Mouse (Mus musculus) cerebellum, adult 2 months (tissue): ENCODE results near the gene Maats1. TPM values are rescaled to one million over a fixed set of nuclear protein-coding genes. Genes with fewer than 3 reads are reported as not detected.
A peak's percentile ranks its signal among the peaks of the same experiment; 100 is the strongest.
"Not testable (repeated sequence)": the region's sequence is repeated elsewhere in the genome, so short reads cannot be mapped to it uniquely, and the experiment has no call there.

Experiments
- DNase-seq, 2 experiments: peaks; one replicate each; pipeline ENCODE4 v3.0.0; 2021
- H3K27ac ChIP-seq: fragments of 200-500 bp; 2 replicates; pipeline ENCODE4 v1.5.1; 2012; ENCODE audit warnings: low read length, control low read depth, inconsistent platforms; ENCODE audit not compliant: insufficient read depth
- H3K27me3 ChIP-seq: fragments of 200-500 bp; 2 replicates; pipeline ENCODE4 v1.6.1; 2012; ENCODE audit warnings: inconsistent platforms, mild to moderate bottlenecking, low read length, moderate library complexity; ENCODE audit not compliant: control insufficient read depth, insufficient read depth
- H3K4me1 ChIP-seq: fragments of 200-500 bp; 2 replicates; pipeline ENCODE4 v1.6.1; 2011; ENCODE audit warnings: low read length; ENCODE audit not compliant: control insufficient read depth, insufficient read depth
- H3K4me3 ChIP-seq: fragments of 200-500 bp; replicated peaks from 2 replicates; pipeline ENCODE3; 2011; ENCODE audit warnings: mild to moderate bottlenecking, low read depth, low read length, control low read depth; ENCODE audit not compliant: insufficient read depth
- CTCF ChIP-seq: fragments of 200-500 bp; IDR thresholded peaks from 2 replicates; pipeline ENCODE4 v1.5.1; 2011; ENCODE audit warnings: low read depth, mild to moderate bottlenecking, control low read depth, low read length, moderate library complexity, borderline replicate concordance; ENCODE audit not compliant: insufficient read depth
- POLR2A ChIP-seq: fragments of 200-500 bp; IDR thresholded peaks from 2 replicates; pipeline ENCODE4 v1.6.1; 2011; ENCODE audit warnings: low read length, control low read depth, borderline replicate concordance; ENCODE audit not compliant: insufficient read depth
- WGBS: fragments of 180-500 bp; shearing (Covaris S2); methylation state at CpG from one replicate; pipeline ENCODE4 v1.1.7; 2018; 5-methylcytosine and 5-hydroxymethylcytosine counted together
- polyA plus RNA-seq: library from polyadenylated mRNA; depleted of rRNA; stranded (reverse); fragments of >200 nt; gene quantifications from 2 replicates; pipeline ENCODE4 v1.2.3, GENCODE M21; 2012

Gene Maats1
- polyA plus RNA-seq, 1 experiment = 0.39 TPM

- Histone ChIP-seq H3K4me1 (no peaks in the 10 kb centered on the region), H3K27me3 (no peaks in the 10 kb centered on the region), H3K4me3 (no peak overlapping the region), H3K27ac (no peak overlapping the region)
- TF ChIP-seq POLR2A (no peak), CTCF (no peak)
- WGBS = 71% methylated on average over 6 of the region's 6 CpGs
- no peak for DNase-seq
Observed at GRCm38 (mm10) chr16:38350939-38351338, 9.0 kb upstream of the Maats1 start.

GRCm38 (mm10) chr16:38350361-38350855 lies 8.5 kb upstream of the Maats1 start:
- Histone ChIP-seq H3K27me3 (no peaks in the 10 kb centered on the region), H3K4me1 (no peaks in the 10 kb centered on the region), H3K4me3 (no peak overlapping the region), H3K27ac (no peak overlapping the region)
- no peak for TF ChIP-seq CTCF
- TF ChIP-seq POLR2A = no peak
- 79% methylated on average over 7 of the region's 7 CpGs for WGBS
- DNase-seq = no peak

GRCm38 (mm10) chr16:38349881-38350280 lies 7.9 kb upstream of the Maats1 start:
- no peak overlapping the region for H3K4me3 ChIP-seq
- no peak overlapping the region for H3K27ac ChIP-seq
- TF ChIP-seq CTCF (no peak), POLR2A (no peak)
- DNase-seq = no peak
- 79% methylated on average over 2 of the region's 2 CpGs for WGBS
- no peaks in the 10 kb centered on the region for H3K4me1 ChIP-seq
- no peaks in the 10 kb centered on the region for H3K27me3 ChIP-seq

GRCm38 (mm10) chr16:38348217-38348761 lies 6.3 kb upstream of the Maats1 start:
- WGBS = 92% methylated on average over 9 of the region's 9 CpGs
- H3K4me3 ChIP-seq = no peak overlapping the region
- H3K27me3 ChIP-seq = no peaks in the 10 kb centered on the region
- H3K27ac ChIP-seq = no peak overlapping the region
- TF ChIP-seq POLR2A = no peak
- TF ChIP-seq CTCF = no peak
- no peaks in the 10 kb centered on the region for H3K4me1 ChIP-seq
- no peak for DNase-seq

DNA sequence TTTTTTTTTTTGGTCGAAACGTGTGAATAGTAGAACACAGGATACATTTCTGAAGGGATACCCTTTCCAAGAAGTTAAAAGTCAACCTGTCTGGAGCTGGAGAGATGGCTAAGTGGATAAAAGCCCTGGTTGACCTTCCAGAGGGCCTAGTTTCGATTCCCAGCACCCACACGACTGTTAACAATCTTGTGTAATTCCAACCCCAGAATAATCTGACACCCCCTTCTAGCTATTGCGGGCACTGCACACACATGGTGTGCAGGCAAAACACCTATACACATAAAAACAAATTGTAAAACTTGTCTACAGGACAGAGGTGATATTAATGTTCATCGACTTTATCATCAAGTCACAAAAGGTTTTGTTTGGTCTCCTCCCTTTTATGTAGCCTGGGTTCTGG lies 5.6 kb upstream of the Maats1 start:
- no peak for TF ChIP-seq POLR2A
- TF ChIP-seq CTCF = no peak
- Histone ChIP-seq H3K4me3 (peak overlapping the region; percentile 93), H3K4me1 (no peaks in the 10 kb centered on the region), H3K27me3 (no peaks in the 10 kb centered on the region), H3K27ac (no peak overlapping the region; the same call in 1 of the 2 replicates)
- DNase-seq = no peak
- WGBS = 59% methylated on average over 6 of the region's 6 CpGs

DNA sequence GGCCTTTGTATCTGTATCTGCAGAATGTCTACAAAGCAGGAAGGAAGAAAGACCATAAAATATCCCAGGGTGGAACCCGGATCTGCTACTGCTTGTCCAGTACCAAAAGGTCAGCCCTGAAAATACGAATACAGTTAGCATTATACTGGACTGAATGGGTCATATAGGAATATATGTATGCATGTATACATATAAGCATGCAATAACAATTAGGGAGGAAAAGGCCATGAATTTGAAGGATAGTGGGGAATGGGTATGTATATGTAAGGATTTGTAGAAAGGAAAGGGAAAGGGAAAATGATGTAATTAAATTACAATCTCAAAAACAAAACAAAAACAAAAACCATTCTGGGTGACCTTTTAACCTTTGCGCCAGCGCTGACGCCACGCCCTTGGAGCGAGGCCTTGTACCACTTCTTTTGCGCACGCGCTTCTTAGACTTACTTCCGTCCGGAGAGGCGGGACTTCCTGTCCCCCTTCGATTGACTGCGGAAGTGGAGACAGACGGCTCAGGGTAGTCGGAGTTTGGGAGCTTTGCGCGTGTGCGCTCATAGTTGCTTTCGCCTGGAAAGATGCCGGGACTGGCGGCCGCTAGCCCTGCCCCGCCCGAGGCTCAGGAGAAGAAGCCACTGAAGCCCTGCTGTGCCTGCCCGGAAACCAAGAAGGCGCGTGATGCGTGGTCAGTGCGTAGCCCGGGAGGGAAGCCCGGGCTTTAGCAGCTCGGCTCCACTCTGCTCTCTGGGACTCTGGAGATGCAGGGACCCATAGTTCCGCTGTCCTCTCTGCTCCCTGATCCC lies 4.8 kb upstream of the Maats1 start, which contains the start of the genes Cox17 and Gm21987:
Gene Cox17 (plus strand): TSS at position 463 of the 797 bp plus-strand sequence.
Gene Gm21987 (plus strand): TSS at position 512 of the 797 bp plus-strand sequence.
- DNase-seq = peak; percentile 95 to 96
- Histone ChIP-seq H3K27me3 (no peaks in the 10 kb centered on the region), H3K4me3 (peak within 1 kb of the TSS; percentile 93), H3K27ac (peak within 1 kb of the TSS; percentile 85), H3K4me1 (no peaks in the 10 kb centered on the region)
- 4% methylated on average over 35 of the region's 35 CpGs for WGBS
- peak; percentile 79; the same call in 1 of the 2 replicates for TF ChIP-seq POLR2A
- TF ChIP-seq CTCF = no peak

DNA sequence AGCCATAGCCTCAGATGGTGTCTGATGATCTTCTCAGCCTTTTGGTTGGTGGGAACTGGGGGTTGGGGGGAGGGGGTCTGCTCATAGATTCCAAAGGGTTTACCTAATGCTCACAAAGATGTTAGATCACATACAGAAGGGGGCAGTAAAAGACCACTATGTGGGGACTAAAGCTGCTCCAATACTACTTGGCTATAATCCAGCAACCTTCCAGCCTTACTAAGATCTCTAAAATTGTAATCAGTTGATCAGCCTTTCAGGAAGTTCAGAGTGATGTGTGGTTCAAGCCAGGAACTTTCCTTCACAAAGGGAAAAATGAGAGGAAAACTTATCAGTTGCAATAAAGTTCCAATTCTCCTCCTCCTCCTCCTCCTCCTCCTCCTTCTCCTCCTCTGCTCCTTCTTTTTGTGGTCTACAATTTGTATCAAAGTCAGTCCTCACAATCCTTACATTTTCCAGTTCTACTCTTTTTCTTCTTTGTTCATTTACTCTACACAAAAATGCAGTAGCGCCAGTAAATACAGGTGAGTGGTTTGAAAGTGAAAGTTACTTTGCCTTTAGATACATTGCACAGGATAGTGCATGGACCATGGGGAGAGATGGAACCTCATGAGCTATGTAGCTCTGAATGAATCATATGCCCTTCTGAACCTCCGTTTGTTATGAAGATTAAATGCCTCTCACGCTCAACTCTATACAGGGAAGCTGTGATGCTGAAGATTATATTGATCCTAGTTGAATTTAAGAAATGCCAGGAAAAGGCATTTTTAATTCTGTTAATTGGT lies 3.2 kb upstream of the Maats1 start:
- no peak overlapping the region for H3K4me3 ChIP-seq
- no peak overlapping the region for H3K27ac ChIP-seq
- no peaks in the 10 kb centered on the region for H3K27me3 ChIP-seq
- no peaks in the 10 kb centered on the region for H3K4me1 ChIP-seq
- TF ChIP-seq CTCF = 0 out of 2 replicates have a peak, but pooled peaks have one; percentile 6
- TF ChIP-seq POLR2A = no peak
- 91% methylated on average over 3 of the region's 3 CpGs for WGBS
- DNase-seq = no peak

- H3K27me3 ChIP-seq, H3K4me3 ChIP-seq, H3K4me1 ChIP-seq, H3K27ac ChIP-seq, DNase-seq: not testable (repeated sequence)
- 76% methylated on average over 4 of the region's 4 CpGs for WGBS
Observed at GRCm38 (mm10) chr16:38338077-38338476, 3.9 kb downstream of the Maats1 start.
